Mouse (Mus musculus) midbrain, embryonic 13.5 days (tissue): ENCODE measurements at regions not wholly inside any gene's neighbourhood (a gene's known extent, or its start where the extent isn't known, plus 50 kb on each side); places are given as distances from the start of the nearest gene placed in this dataset.

ENCODE experiments used
- ATAC-seq: fragments of 200-750 bp; cut with Nextera tagmentation; 2 replicates; pipeline ENCODE4 v1.8.0; 2017; ENCODE audit warnings: mild to moderate bottlenecking, moderate TSS enrichment, moderate library complexity
- H3K27ac ChIP-seq: fragments of 300-500 bp; sonication (generic); 2 replicates; pipeline ENCODE4 v1.5.1; 2015; ENCODE audit warnings: inconsistent platforms, mild to moderate bottlenecking, moderate library complexity
- H3K27me3 ChIP-seq: fragments of 300-500 bp; sonication (generic); 2 replicates; pipeline ENCODE4 v1.6.1; 2015; ENCODE audit warnings: mild to moderate bottlenecking, inconsistent platforms
- H3K36me3 ChIP-seq: fragments of 300-500 bp; sonication (generic); 2 replicates; pipeline ENCODE4 v1.6.1; 2015; ENCODE audit warnings: mild to moderate bottlenecking, inconsistent platforms
- H3K4me1 ChIP-seq: fragments of 300-500 bp; sonication (generic); replicated peaks from 2 replicates; pipeline ENCODE4 v1.6.1; 2015; ENCODE audit warnings: inconsistent platforms
- H3K4me2 ChIP-seq: fragments of 300-500 bp; sonication (generic); replicated peaks from 2 replicates; pipeline ENCODE4 v1.6.1; 2015; ENCODE audit warnings: moderate library complexity, mild to moderate bottlenecking, inconsistent platforms
- H3K4me3 ChIP-seq: fragments of 300-500 bp; sonication (generic); replicated peaks from 2 replicates; pipeline ENCODE4 v1.5.1; 2015; ENCODE audit warnings: mild to moderate bottlenecking, inconsistent platforms
- H3K9ac ChIP-seq: fragments of 300-500 bp; sonication (generic); replicated peaks from 2 replicates; pipeline ENCODE4 v1.6.1; 2015; ENCODE audit warnings: mild to moderate bottlenecking, inconsistent platforms
- H3K9me3 ChIP-seq: fragments of 300-500 bp; sonication (generic); 2 replicates; pipeline ENCODE4 v1.6.1; 2016; ENCODE audit warnings: mild to moderate bottlenecking, inconsistent platforms
- WGBS: fragments of 180-500 bp; shearing (Covaris S2); methylation state at CpG from one replicate; pipeline ENCODE4 v1.1.7; 2015; 5-methylcytosine and 5-hydroxymethylcytosine counted together

GRCm38 (mm10) chr12:79907583-79907982, 205.2 kb downstream of the Zfp36l1 start:
- H3K27ac ChIP-seq, result no peak overlapping the region
- 81% methylated on average over 5 of the region's 5 CpGs for WGBS

DNA sequence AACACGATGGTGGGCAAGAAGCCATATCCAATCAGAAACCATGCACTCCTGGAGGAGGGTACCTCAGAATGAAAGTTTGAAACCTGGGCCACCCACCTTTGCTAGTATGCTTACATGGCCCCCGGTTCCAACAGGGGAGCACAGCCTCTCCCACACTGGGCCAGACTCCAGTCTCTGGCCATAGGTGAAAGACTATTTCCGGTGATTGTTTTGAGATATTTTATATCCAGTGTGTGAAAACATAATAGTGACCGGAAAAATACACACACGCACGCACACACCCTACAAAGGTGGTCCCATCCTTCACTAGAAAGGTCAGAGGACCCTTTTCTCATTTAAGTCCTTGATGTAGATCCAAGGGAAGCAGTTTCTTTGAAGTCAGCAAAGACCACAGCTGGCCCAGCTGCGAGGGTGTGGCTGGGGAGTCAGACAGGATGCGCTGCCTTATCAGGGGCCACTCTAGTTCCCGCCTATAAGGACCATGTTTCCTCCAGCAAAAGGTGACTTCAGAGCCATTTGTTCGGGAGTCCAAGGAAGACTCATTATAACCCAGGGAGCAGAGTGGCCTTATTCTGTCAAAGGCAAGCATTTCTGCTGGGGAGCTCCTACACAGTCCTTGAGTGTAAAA, 206.0 kb downstream of the Zfp36l1 start:
- H3K4me1 ChIP-seq, result peaks cover 48% of the 10 kb centered on the region
- WGBS, result 85% methylated on average over 10 of the region's 10 CpGs
- no peak overlapping the region for H3K4me3 ChIP-seq
- H3K9me3 ChIP-seq, result no peaks in the 10 kb centered on the region
- H3K4me2 ChIP-seq, result no peak overlapping the region
- no peak for ATAC-seq
- no peaks in the 10 kb centered on the region for H3K36me3 ChIP-seq
- H3K27me3 ChIP-seq, result no peaks in the 10 kb centered on the region
- no peak overlapping the region for H3K27ac ChIP-seq
- no peak overlapping the region for H3K9ac ChIP-seq

More at GRCm38 (mm10) chr12:79907583-79907982, 205.2 kb downstream of the Zfp36l1 start:
- no peak overlapping the region for H3K9ac ChIP-seq
- no peaks in the 10 kb centered on the region for H3K27me3 ChIP-seq
- H3K4me3 ChIP-seq, result no peak overlapping the region
- H3K4me2 ChIP-seq, result no peak overlapping the region
- H3K9me3 ChIP-seq, result no peaks in the 10 kb centered on the region
- no peak for ATAC-seq
- peaks cover 45% of the 10 kb centered on the region for H3K4me1 ChIP-seq
- no peaks in the 10 kb centered on the region for H3K36me3 ChIP-seq

- WGBS, result 72% methylated on average over 10 of the region's 10 CpGs
- peaks cover 40% of the 10 kb centered on the region for H3K4me1 ChIP-seq
- no peak overlapping the region for H3K4me2 ChIP-seq
- no peaks in the 10 kb centered on the region for H3K36me3 ChIP-seq
- H3K4me3 ChIP-seq, result no peak overlapping the region
- no peak for ATAC-seq
- no peak overlapping the region for H3K9ac ChIP-seq
- H3K27ac ChIP-seq, result peak overlapping the region; percentile 35; the same call in 1 of the 2 replicates
- H3K9me3 ChIP-seq, result no peaks in the 10 kb centered on the region
- H3K27me3 ChIP-seq, result no peaks in the 10 kb centered on the region
These were observed 206.7 kb downstream of the Zfp36l1 start for GRCm38 (mm10) chr12:79905828-79906737.

- H3K4me3 ChIP-seq, result no peak overlapping the region
- no peaks in the 10 kb centered on the region for H3K27me3 ChIP-seq
- no peak overlapping the region for H3K27ac ChIP-seq
- 67% methylated on average over 2 of the region's 2 CpGs for WGBS
- ATAC-seq, result no peak
- no peaks in the 10 kb centered on the region for H3K9me3 ChIP-seq
- no peak overlapping the region for H3K9ac ChIP-seq
- no peaks in the 10 kb centered on the region for H3K36me3 ChIP-seq
- H3K4me2 ChIP-seq, result no peak overlapping the region
- H3K4me1 ChIP-seq, result peaks cover 29% of the 10 kb centered on the region
These were observed 207.8 kb downstream of the Zfp36l1 start for GRCm38 (mm10) chr12:79904913-79905549.

GRCm38 (mm10) chr12:79902761-79903160, 210.1 kb downstream of the Zfp36l1 start:
- WGBS, result 67% methylated on average over 7 of the region's 7 CpGs
- no peak overlapping the region for H3K4me2 ChIP-seq
- no peak overlapping the region for H3K27ac ChIP-seq
- H3K27me3 ChIP-seq, result no peaks in the 10 kb centered on the region
- H3K36me3 ChIP-seq, result no peaks in the 10 kb centered on the region
- 0 out of 2 replicates have a peak, but pooled peaks cover 3% of the 10 kb centered on the region for H3K9me3 ChIP-seq
- no peak overlapping the region for H3K9ac ChIP-seq
- H3K4me1 ChIP-seq, result peaks cover 41% of the 10 kb centered on the region
- ATAC-seq, result no peak
- H3K4me3 ChIP-seq, result no peak overlapping the region

DNA sequence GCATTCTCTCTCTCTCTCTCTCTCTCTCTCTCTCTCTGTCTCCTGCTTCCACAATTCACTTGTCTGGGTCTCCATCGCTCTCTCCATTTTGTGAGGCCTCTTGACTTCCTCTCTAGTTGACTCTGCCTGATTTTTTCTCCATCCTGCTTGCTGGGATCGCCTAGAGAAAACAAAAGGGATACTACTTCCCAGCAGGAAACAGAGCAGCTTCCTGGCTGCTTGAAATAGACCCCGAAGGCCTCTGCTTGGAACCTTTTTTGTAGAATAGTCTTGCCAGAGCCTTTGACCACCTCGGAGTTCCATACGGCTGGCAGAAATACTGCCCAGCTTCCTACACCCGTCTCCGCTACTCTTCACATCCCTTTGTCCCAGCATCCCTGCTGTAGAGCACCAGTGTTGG, 210.7 kb downstream of the Zfp36l1 start:
- 0 out of 2 replicates have a peak, but pooled peaks cover 3% of the 10 kb centered on the region for H3K9me3 ChIP-seq
- no peaks in the 10 kb centered on the region for H3K36me3 ChIP-seq
- peaks cover 43% of the 10 kb centered on the region for H3K4me1 ChIP-seq
- ATAC-seq, result no peak
- H3K9ac ChIP-seq, result no peak overlapping the region
- H3K27me3 ChIP-seq, result no peaks in the 10 kb centered on the region
- 54% methylated on average over 7 of the region's 7 CpGs for WGBS
- H3K4me3 ChIP-seq, result no peak overlapping the region
- no peak overlapping the region for H3K4me2 ChIP-seq
- no peak overlapping the region for H3K27ac ChIP-seq

DNA sequence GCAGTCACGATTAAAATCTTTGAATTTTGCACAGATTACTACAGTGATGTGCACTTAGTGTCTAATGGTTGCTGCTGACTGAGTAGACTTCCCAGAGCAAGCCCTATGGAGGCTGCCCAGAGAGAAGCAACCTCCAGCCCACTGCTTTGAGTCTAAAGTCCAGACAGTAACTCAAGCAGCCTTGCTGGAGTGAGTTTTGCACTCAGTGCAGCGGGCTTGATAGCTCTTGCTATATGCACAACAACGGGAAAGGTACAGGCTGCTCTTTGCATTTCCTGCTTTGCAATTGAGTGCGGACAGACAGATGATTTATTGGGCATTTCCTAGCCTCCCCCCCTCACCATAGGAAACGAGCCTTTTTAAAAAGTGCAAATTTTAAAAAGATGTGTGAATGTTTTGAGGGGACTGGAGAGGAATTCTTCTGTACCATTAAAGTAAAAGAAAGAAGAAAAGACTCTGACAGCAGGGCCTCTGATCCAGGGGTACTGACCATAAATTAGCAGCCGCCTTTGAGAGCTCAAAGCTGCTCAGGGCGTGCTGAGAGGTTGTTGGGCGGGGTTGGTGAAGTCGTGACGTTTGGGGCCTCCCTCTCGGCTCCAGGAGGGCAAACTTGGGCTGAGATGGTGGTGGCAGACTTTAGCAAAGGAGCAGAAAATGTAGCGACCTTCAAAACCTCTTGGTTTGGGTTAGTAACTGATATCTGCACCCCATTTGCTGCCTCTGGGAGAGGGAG, 214.4 kb downstream of the Zfp36l1 start:
- H3K36me3 ChIP-seq, result no peaks in the 10 kb centered on the region
- H3K4me3 ChIP-seq, result no peak overlapping the region
- WGBS, result 21% methylated on average over 12 of the region's 12 CpGs
- H3K27ac ChIP-seq, result peak overlapping the region; percentile 47; the same call in 1 of the 2 replicates
- no peak overlapping the region for H3K9ac ChIP-seq
- H3K27me3 ChIP-seq, result no peaks in the 10 kb centered on the region
- 0 out of 2 replicates have a peak, but pooled peaks cover 3% of the 10 kb centered on the region for H3K9me3 ChIP-seq
- H3K4me1 ChIP-seq, result peaks cover 51% of the 10 kb centered on the region
- no peak overlapping the region for H3K4me2 ChIP-seq
- ATAC-seq, result no peak

GRCm38 (mm10) chr12:79895975-79896374, 216.8 kb downstream of the Zfp36l1 start:
- ATAC-seq, result peak; percentile 43; the same call in 1 of the 2 replicates

DNA sequence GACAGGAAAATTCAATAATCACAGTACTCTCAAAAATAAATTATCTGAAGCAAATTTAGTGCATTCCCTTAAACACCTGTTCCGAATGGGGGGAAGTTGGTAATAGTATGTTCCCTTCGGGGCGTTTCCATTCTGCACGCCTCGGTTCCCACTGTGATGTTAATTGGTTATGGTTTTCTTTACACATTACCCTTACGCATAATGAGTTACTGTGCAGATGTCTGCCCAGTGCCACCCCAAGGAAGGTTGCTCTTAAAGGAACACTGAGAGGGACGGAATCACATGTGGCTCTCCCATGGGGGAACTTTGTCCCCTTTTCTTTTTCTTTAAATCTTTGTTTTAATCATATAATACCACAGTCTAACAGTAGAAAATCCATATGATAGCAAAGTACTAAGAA, 217.5 kb downstream of the Zfp36l1 start:
- Histone ChIP-seq H3K9me3 (0 out of 2 replicates have a peak, but pooled peaks cover 3% of the 10 kb centered on the region), H3K27me3 (no peaks in the 10 kb centered on the region), H3K36me3 (no peaks in the 10 kb centered on the region), H3K9ac (no peak overlapping the region), H3K27ac (0 out of 2 replicates have a peak overlapping the region, but pooled peaks have one; percentile 45), H3K4me2 (no peak overlapping the region), H3K4me1 (peaks cover 41% of the 10 kb centered on the region), H3K4me3 (no peak overlapping the region)
- 9% methylated on average over 7 of the region's 7 CpGs for WGBS
- peak; percentile 72 for ATAC-seq

More at GRCm38 (mm10) chr12:79895975-79896374, 216.8 kb downstream of the Zfp36l1 start:
- 0 out of 2 replicates have a peak, but pooled peaks cover 3% of the 10 kb centered on the region for H3K9me3 ChIP-seq
- no peak overlapping the region for H3K9ac ChIP-seq
- 12% methylated on average over 6 of the region's 6 CpGs for WGBS
- H3K27ac ChIP-seq, result peak overlapping the region; percentile 32; the same call in 1 of the 2 replicates
- H3K4me2 ChIP-seq, result no peak overlapping the region
- peaks cover 38% of the 10 kb centered on the region for H3K4me1 ChIP-seq
- no peak overlapping the region for H3K4me3 ChIP-seq
- H3K36me3 ChIP-seq, result no peaks in the 10 kb centered on the region
- H3K27me3 ChIP-seq, result no peaks in the 10 kb centered on the region

DNA sequence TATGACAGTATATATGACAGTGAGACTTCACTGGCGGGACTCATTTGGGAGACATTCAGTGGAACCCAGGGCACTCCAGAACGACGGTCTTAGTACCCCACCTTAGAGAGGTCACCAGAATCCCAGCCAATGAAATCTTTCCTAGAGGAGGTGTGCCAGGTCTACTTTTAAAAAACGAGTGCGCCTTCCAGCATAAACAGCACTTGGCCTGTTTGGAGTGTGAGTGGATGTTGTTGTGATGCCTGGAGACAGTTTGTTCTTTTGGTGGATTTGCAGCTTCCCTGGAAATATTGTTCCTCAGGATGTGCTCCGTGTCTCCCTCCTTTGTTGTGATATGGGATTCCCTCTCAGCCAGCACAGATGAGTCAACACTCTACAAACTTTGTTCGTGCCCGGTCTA, 219.9 kb downstream of the Zfp36l1 start:
- H3K4me3 ChIP-seq, result no peak overlapping the region
- WGBS, result 96% methylated on average over 8 of the region's 8 CpGs
- no peak overlapping the region for H3K4me2 ChIP-seq

GRCm38 (mm10) chr12:79891942-79892341, 220.9 kb downstream of the Zfp36l1 start:
- 82% methylated on average over 4 of the region's 4 CpGs for WGBS
- Histone ChIP-seq H3K9me3 (no peaks in the 10 kb centered on the region), H3K27me3 (no peaks in the 10 kb centered on the region), H3K4me1 (peaks cover 33% of the 10 kb centered on the region), H3K27ac (no peak overlapping the region), H3K4me3 (no peak overlapping the region), H3K4me2 (no peak overlapping the region), H3K36me3 (no peaks in the 10 kb centered on the region), H3K9ac (no peak overlapping the region)
- ATAC-seq, result no peak

More for the DNA sequence above, 219.9 kb downstream of the Zfp36l1 start:
- H3K36me3 ChIP-seq, result no peaks in the 10 kb centered on the region
- H3K27ac ChIP-seq, result no peak overlapping the region
- H3K9me3 ChIP-seq, result no peaks in the 10 kb centered on the region
- H3K9ac ChIP-seq, result no peak overlapping the region
- no peak for ATAC-seq
- no peaks in the 10 kb centered on the region for H3K27me3 ChIP-seq
- peaks cover 30% of the 10 kb centered on the region for H3K4me1 ChIP-seq
